Mouse (Mus musculus): ENCODE results near the gene Frzb.

The Frzb gene

DNA sequence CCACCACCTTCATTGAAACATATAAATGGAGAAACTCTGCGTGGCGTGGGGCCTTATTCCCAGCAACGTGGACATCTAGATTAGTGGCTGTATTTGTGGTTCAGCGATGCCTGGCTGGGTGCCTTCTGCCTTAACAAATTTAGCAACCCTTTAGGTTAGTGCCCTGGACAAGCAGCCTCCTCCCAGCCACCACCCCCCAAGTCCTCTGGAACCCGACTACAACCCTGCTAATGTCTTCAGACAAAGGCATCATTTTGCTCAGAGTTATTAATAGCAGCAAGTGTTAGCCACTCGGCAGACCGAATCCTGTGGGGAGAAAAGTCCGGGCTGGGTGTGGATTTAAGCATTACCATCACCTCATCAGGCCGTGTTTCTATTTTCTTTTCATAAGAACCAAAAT lies 59.8 kb downstream of the Frzb start:
- TF ChIP-seq GATA4 (IDR thresholded peaks at IDR 0.05; ENCODE audit: insufficient replicate concordance, low read length): no peak

DNA sequence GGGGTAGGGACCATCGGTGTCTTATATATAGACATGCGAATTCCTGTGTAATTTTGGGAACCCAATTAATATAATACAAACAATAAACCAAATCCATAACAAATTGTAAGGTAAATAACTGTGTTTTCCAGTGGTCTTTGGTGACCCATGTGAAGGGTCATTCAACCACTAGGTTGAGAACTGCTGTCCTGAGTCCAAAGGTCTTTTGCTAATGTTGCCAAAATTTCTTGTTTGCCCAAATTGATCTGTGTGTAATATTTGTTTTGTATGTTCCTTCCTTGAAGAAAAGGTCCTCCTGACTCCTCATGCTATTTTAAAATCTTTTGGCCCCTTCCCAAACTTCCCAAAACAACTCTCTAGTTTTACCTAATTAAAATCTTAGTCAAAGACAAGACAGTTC lies 61.2 kb downstream of the Frzb start:
- no peak for TF ChIP-seq GATA4 (IDR thresholded peaks at IDR 0.05; ENCODE audit: insufficient replicate concordance, low read length)

DNA sequence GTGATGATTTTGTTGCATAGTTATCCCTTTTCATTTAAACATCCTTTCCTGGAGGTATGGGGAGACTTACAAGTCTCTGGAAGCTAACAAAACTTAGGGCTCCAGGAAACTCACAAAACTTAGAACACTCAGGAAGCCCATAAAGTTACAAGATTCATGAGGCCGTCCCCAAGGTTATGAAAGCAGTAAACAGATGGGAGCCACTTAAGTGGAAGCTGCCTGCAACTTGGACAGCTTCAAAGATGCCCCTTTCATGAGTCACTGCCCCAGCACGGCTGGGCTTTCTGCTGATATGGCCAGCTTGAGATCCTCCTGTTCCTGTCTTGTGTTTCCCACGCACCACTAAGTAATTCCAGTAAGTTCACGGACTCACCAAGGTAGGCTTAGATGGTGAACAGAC lies 63.0 kb downstream of the Frzb start:
- TF ChIP-seq GATA4 (IDR thresholded peaks at IDR 0.05; ENCODE audit: insufficient replicate concordance, low read length): no peak

DNA sequence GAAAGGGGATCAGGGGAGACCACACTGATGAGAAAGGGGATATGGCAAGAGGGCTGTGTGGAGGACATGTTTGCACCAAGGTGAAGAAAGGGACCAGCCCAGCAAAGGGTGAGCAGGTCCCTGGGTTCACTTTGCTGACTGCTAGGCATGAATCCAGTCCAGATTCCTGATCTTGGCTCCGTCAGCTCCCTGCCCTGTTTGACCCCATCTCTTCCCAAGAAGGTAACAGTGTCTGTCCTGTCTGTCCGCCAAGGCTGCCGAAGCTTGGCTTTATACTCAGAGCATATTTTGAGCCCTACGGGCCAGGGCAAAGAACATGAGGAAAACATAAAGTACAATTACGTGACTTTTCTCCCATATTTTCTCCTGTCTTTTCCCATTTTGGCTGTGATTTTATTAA lies 67.6 kb downstream of the Frzb start:
- TF ChIP-seq GATA4 (IDR thresholded peaks at IDR 0.05; ENCODE audit: insufficient replicate concordance, low read length): no peak

DNA sequence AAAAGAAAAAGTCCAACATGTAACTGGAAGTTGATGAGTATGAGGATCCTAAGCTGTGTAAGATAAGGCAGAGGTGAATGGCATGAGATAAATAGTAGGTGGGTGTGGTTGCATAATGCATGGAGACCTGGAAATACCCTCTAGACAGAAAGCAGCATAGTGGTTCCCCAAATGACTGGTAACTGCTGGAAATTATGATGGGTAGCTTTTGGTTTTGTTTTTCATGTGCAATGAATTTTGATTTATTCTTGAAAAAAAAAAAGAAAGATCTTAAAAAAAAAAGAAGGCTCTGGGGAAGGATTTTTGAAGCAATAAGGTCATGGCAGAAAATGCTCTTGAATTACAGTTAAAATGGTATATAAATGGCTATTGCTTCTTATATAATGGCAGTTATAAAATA lies 72.5 kb downstream of the Frzb start:
- TF ChIP-seq GATA4 (IDR thresholded peaks at IDR 0.05; ENCODE audit: insufficient replicate concordance, low read length): no peak

DNA sequence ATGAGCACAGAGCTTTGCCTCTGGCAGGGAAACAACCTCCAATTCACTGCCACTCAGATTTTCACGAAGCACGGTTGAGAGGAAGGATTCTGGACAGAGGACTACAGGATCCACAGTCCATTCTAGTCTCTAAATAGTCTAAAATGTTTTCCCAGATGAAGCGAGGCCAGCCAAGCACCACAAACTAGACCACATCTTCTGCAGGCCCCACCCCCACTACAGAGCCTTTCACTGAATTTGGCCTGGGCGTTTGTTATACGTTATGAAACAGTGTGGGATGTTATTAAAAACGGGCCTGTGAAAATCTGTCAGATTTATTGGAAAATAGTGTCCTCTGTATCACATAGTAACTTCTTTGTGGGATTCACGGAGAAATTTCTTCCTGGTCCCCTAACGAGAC lies 76.0 kb downstream of the Frzb start:
- TF ChIP-seq GATA4 (IDR thresholded peaks at IDR 0.05; ENCODE audit: insufficient replicate concordance, low read length): no peak

Data from liver, adult (tissue).